Mouse (Mus musculus) heart, adult 11 months (tissue): ENCODE measurements around the gene Zswim4.

Experiments used
- DNase-seq: peaks from one replicate; pipeline ENCODE4 v3.0.0; 2022

Zswim4 gene

GRCm38 (mm10) chr8:84180530-84181190, 56.2 kb downstream of the Zswim4 start:
- peak; percentile 94 for DNase-seq

- DNase-seq, result no peak
Observed at GRCm38 (mm10) chr8:84179946-84180345, 56.9 kb downstream of the Zswim4 start.

- DNase-seq, result no peak
Observed at GRCm38 (mm10) chr8:84178592-84178991, 58.3 kb downstream of the Zswim4 start.

GRCm38 (mm10) chr8:84177405-84177804, 59.5 kb downstream of the Zswim4 start:
- no peak for DNase-seq

GRCm38 (mm10) chr8:84176560-84176959, 60.3 kb downstream of the Zswim4 start:
- no peak for DNase-seq

- no peak for DNase-seq
Observed at GRCm38 (mm10) chr8:84173861-84174260, 63.0 kb downstream of the Zswim4 start.

GRCm38 (mm10) chr8:84170096-84170495, 66.8 kb downstream of the Zswim4 start:
- no peak for DNase-seq

GRCm38 (mm10) chr8:84167696-84168095, 69.2 kb downstream of the Zswim4 start:
- DNase-seq, result no peak
